Mouse (Mus musculus): ENCODE measurements at regions not wholly inside any gene's neighbourhood (a gene's known extent, or its start where the extent isn't known, plus 50 kb on each side); places are given as distances from the start of the nearest gene placed in this dataset.

GRCm38 (mm10) chr15:29026219-29026618, 822.7 kb downstream of the Dnah5 start:
- Histone ChIP-seq H3K27ac (ENCODE audit: insufficient read depth, low read depth, low read length) (peak overlapping the region; percentile 60), H3K4me3 (ENCODE audit: insufficient read depth, low read length) (no peak overlapping the region), H3K4me1 (ENCODE audit: control insufficient read depth, insufficient read depth, low read length) (peaks cover 2% of the 10 kb centered on the region)
- TF ChIP-seq POLR2A (IDR thresholded peaks at IDR 0.05; ENCODE audit: borderline replicate concordance, low read depth, low read length) (no peak), CTCF (IDR thresholded peaks at IDR 0.05; ENCODE audit: low read depth, low read length) (no peak)

DNA sequence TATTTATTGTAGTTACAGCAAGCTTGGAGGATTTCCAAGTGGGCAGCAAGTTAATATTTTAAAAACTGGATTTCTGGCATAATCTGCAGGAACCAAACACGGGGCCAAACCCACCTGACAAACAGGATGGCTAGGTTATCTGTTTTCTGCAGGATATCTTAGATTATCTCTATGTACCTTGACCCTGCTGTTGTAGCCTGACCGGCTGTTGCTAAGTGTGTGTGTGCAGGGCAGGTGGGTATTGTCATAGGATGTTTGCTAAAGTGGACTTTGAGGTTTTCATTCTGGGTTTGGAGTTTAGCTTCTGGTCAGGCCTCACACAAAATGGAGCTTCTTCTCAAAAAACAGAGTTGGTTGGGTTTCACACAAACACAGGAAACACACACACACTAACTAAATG, 835.4 kb downstream of the Dnah5 start:
- H3K4me1 ChIP-seq (ENCODE audit: control insufficient read depth, insufficient read depth, low read length): no peaks in the 10 kb centered on the region
- no peak overlapping the region for H3K4me3 ChIP-seq (ENCODE audit: insufficient read depth, low read length)
- TF ChIP-seq CTCF (IDR thresholded peaks at IDR 0.05; ENCODE audit: low read depth, low read length): no peak
- no peak for TF ChIP-seq POLR2A (IDR thresholded peaks at IDR 0.05; ENCODE audit: borderline replicate concordance, low read depth, low read length)
- no peak overlapping the region for H3K27ac ChIP-seq (ENCODE audit: insufficient read depth, low read depth, low read length)

GRCm38 (mm10) chr15:29051166-29051565, 847.6 kb downstream of the Dnah5 start:
- Histone ChIP-seq H3K27ac (ENCODE audit: insufficient read depth, low read depth, low read length) (no peak overlapping the region), H3K4me1 (ENCODE audit: control insufficient read depth, insufficient read depth, low read length) (no peaks in the 10 kb centered on the region), H3K4me3 (ENCODE audit: insufficient read depth, low read length) (no peak overlapping the region)
- TF ChIP-seq CTCF (IDR thresholded peaks at IDR 0.05; ENCODE audit: low read depth, low read length) (no peak), POLR2A (IDR thresholded peaks at IDR 0.05; ENCODE audit: borderline replicate concordance, low read depth, low read length) (no peak)

DNA sequence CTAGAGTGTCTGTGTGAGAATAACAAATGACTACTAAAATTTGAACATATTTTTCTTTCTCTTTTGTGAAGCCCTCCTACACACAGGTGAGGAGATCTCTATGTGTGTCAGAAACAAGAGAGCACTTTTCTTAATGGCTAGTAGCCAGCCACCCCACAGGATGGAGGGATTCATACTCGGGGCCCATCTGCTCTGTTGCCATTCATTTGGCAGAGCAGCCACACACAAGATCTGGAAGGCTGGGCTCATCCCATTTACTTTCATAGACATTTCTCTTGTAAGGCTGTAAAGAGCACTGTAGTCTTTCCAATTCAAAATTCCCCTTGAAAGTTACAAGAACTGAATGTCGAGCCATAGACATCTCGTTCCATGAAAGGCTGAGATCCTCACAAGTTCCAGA, 848.2 kb downstream of the Dnah5 start:
- Histone ChIP-seq H3K27ac (ENCODE audit: insufficient read depth, low read depth, low read length) (no peak overlapping the region), H3K4me1 (ENCODE audit: control insufficient read depth, insufficient read depth, low read length) (no peaks in the 10 kb centered on the region), H3K4me3 (ENCODE audit: insufficient read depth, low read length) (no peak overlapping the region)
- TF ChIP-seq CTCF (IDR thresholded peaks at IDR 0.05; ENCODE audit: low read depth, low read length) (no peak), POLR2A (IDR thresholded peaks at IDR 0.05; ENCODE audit: borderline replicate concordance, low read depth, low read length) (no peak)

GRCm38 (mm10) chr15:29061016-29061415, 857.5 kb downstream of the Dnah5 start:
- TF ChIP-seq POLR2A (IDR thresholded peaks at IDR 0.05; ENCODE audit: borderline replicate concordance, low read depth, low read length): no peak
- no peak for TF ChIP-seq CTCF (IDR thresholded peaks at IDR 0.05; ENCODE audit: low read depth, low read length)
- Histone ChIP-seq H3K4me1 (ENCODE audit: control insufficient read depth, insufficient read depth, low read length) (no peaks in the 10 kb centered on the region), H3K27ac (ENCODE audit: insufficient read depth, low read depth, low read length) (no peak overlapping the region), H3K4me3 (ENCODE audit: insufficient read depth, low read length) (no peak overlapping the region)

GRCm38 (mm10) chr15:29069066-29069465, 865.5 kb downstream of the Dnah5 start:
- TF ChIP-seq POLR2A (IDR thresholded peaks at IDR 0.05; ENCODE audit: borderline replicate concordance, low read depth, low read length) (no peak), CTCF (IDR thresholded peaks at IDR 0.05; ENCODE audit: low read depth, low read length) (no peak)
- Histone ChIP-seq H3K27ac (ENCODE audit: insufficient read depth, low read depth, low read length) (no peak overlapping the region), H3K4me3 (ENCODE audit: insufficient read depth, low read length) (no peak overlapping the region), H3K4me1 (ENCODE audit: control insufficient read depth, insufficient read depth, low read length) (no peaks in the 10 kb centered on the region)

DNA sequence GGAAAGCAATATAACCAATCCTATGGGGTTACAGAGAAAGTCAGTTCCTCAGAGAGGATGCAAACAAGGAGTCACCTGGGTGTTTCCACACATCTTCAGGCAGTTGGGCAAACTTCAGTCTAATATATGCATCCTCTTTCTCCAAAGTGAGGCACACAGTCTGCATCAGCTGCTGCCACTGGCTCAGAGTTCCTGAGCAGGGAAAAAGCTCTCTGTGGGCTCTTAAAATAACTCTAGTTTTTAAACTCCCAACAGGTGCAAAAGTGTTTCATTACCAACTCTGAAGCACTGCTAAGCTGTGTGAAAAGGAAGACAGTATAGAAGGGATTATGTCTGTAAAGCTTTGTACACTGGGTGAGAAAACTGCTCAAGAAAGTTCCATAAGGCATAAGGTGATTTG, 874.2 kb downstream of the Dnah5 start:
- Histone ChIP-seq H3K4me3 (ENCODE audit: insufficient read depth, low read length) (no peak overlapping the region), H3K27ac (ENCODE audit: insufficient read depth, low read depth, low read length) (no peak overlapping the region), H3K4me1 (ENCODE audit: control insufficient read depth, insufficient read depth, low read length) (no peaks in the 10 kb centered on the region)
- TF ChIP-seq POLR2A (IDR thresholded peaks at IDR 0.05; ENCODE audit: borderline replicate concordance, low read depth, low read length) (no peak), CTCF (IDR thresholded peaks at IDR 0.05; ENCODE audit: low read depth, low read length) (no peak)

DNA sequence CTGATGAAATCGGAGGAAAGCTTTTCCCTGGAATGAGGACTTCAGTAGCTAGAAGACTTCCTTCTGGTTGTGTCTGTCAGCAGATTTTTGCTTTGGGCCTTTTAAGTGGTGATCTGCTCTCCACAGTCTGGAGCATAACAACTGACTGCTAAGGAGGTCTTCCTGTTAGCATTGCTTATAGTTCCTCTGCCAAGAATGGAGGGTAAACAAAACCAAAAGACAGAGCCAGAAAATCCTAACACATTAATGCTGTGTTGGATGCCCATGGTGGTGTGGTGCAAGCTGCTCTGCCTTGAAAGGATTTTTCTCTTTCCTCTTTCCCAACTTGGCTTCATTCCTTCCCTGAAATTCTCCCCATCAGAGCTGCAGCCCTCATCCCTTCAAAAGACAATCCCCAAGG, 901.0 kb downstream of the Dnah5 start:
- TF ChIP-seq POLR2A (IDR thresholded peaks at IDR 0.05; ENCODE audit: borderline replicate concordance, low read depth, low read length) (no peak), CTCF (IDR thresholded peaks at IDR 0.05; ENCODE audit: low read depth, low read length) (no peak)
- Histone ChIP-seq H3K27ac (ENCODE audit: insufficient read depth, low read depth, low read length) (no peak overlapping the region), H3K4me1 (ENCODE audit: control insufficient read depth, insufficient read depth, low read length) (no peaks in the 10 kb centered on the region), H3K4me3 (ENCODE audit: insufficient read depth, low read length) (no peak overlapping the region)

DNA sequence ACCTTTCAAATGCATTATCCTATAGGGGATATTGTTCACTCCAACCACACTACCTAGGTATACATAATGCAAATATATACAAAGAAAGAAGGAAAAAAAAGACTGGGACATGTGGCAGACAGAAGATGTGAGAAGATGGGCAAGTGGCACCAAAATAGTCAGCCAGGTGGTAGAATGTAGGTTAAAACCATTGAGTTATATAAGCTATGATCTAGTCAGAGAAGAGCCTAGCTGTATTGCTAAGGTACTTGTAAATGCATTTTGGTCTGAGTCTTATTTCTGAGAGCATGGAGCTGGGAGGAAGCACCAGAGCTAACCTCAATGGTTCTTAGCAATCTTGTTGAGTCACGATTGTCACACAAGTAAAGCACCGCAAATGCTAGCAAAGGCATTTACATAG, 943.1 kb downstream of the Dnah5 start:
- no peak overlapping the region for H3K27ac ChIP-seq (ENCODE audit: insufficient read depth, low read depth, low read length)
- H3K4me1 ChIP-seq (ENCODE audit: control insufficient read depth, insufficient read depth, low read length): no peaks in the 10 kb centered on the region
- H3K4me3 ChIP-seq (ENCODE audit: insufficient read depth, low read length): no peak overlapping the region
- TF ChIP-seq CTCF (IDR thresholded peaks at IDR 0.05; ENCODE audit: low read depth, low read length) (no peak), POLR2A (IDR thresholded peaks at IDR 0.05; ENCODE audit: borderline replicate concordance, low read depth, low read length) (no peak)

Data from bone marrow macrophage, adult 2 months (primary cell).